Mouse (Mus musculus): ENCODE measurements at regions not wholly inside any gene's neighbourhood (a gene's known extent, or its start where the extent isn't known, plus 50 kb on each side); places are given as distances from the start of the nearest gene placed in this dataset.

GRCm38 (mm10) chr13:31477171-31477867, 78.6 kb upstream of the Foxq1 start:
- ATAC-seq (ENCODE audit: insufficient number of reproducible peaks, insufficient read depth, low FRiP score, low TSS enrichment, low read depth): no peak
- no peak overlapping the region for H3K4me2 ChIP-seq
- no peak overlapping the region for H3K9ac ChIP-seq
- no peaks in the 10 kb centered on the region for H3K27me3 ChIP-seq
- no peak overlapping the region for H3K4me3 ChIP-seq
- H3K36me3 ChIP-seq: no peaks in the 10 kb centered on the region
- H3K9me3 ChIP-seq: no peaks in the 10 kb centered on the region
- H3K4me1 ChIP-seq: no peaks in the 10 kb centered on the region
- 58% methylated on average over 1 of the region's 1 CpGs for WGBS
- no peak overlapping the region for H3K27ac ChIP-seq

- Histone ChIP-seq H3K27me3 (no peaks in the 10 kb centered on the region), H3K36me3 (no peaks in the 10 kb centered on the region), H3K27ac (no peak overlapping the region), H3K9ac (no peak overlapping the region), H3K9me3 (no peaks in the 10 kb centered on the region), H3K4me2 (no peak overlapping the region), H3K4me3 (no peak overlapping the region), H3K4me1 (no peaks in the 10 kb centered on the region)
- ATAC-seq (ENCODE audit: insufficient number of reproducible peaks, insufficient read depth, low FRiP score, low TSS enrichment, low read depth): no peak
- 78% methylated on average over 7 of the region's 7 CpGs for WGBS
Observed at GRCm38 (mm10) chr13:31481105-31481844, 74.7 kb upstream of the Foxq1 start.

- Histone ChIP-seq H3K4me2 (no peak overlapping the region), H3K27ac (no peak overlapping the region), H3K9me3 (no peaks in the 10 kb centered on the region), H3K27me3 (no peaks in the 10 kb centered on the region), H3K36me3 (no peaks in the 10 kb centered on the region), H3K4me3 (no peak overlapping the region), H3K4me1 (no peaks in the 10 kb centered on the region), H3K9ac (no peak overlapping the region)
- WGBS: 79% methylated on average over 3 of the region's 3 CpGs
- ATAC-seq (ENCODE audit: insufficient number of reproducible peaks, insufficient read depth, low FRiP score, low TSS enrichment, low read depth): no peak
Observed at GRCm38 (mm10) chr13:31486373-31486772, 69.6 kb upstream of the Foxq1 start.

- no peak overlapping the region for H3K9ac ChIP-seq
- no peaks in the 10 kb centered on the region for H3K36me3 ChIP-seq
- H3K9me3 ChIP-seq: no peaks in the 10 kb centered on the region
- no peaks in the 10 kb centered on the region for H3K27me3 ChIP-seq
- H3K4me3 ChIP-seq: no peak overlapping the region
- no peak overlapping the region for H3K27ac ChIP-seq
- no peaks in the 10 kb centered on the region for H3K4me1 ChIP-seq
- no peak overlapping the region for H3K4me2 ChIP-seq
- no peak for ATAC-seq (ENCODE audit: insufficient number of reproducible peaks, insufficient read depth, low FRiP score, low TSS enrichment, low read depth)
Observed at GRCm38 (mm10) chr13:31488186-31488585, 67.7 kb upstream of the Foxq1 start.

GRCm38 (mm10) chr13:31503191-31503590, 52.7 kb upstream of the Foxq1 start:
- H3K27ac ChIP-seq: no peak overlapping the region
- no peaks in the 10 kb centered on the region for H3K27me3 ChIP-seq
- no peak overlapping the region for H3K9ac ChIP-seq
- no peak overlapping the region for H3K4me3 ChIP-seq
- 84% methylated on average over 10 of the region's 10 CpGs for WGBS
- H3K4me2 ChIP-seq: no peak overlapping the region
- no peak for ATAC-seq (ENCODE audit: insufficient number of reproducible peaks, insufficient read depth, low FRiP score, low TSS enrichment, low read depth)
- no peaks in the 10 kb centered on the region for H3K36me3 ChIP-seq
- no peaks in the 10 kb centered on the region for H3K9me3 ChIP-seq
- no peaks in the 10 kb centered on the region for H3K4me1 ChIP-seq

- no peak overlapping the region for H3K4me3 ChIP-seq
- ATAC-seq (ENCODE audit: insufficient number of reproducible peaks, insufficient read depth, low FRiP score, low TSS enrichment, low read depth): no peak
- H3K9me3 ChIP-seq: no peaks in the 10 kb centered on the region
- WGBS: 75% methylated on average over 11 of the region's 11 CpGs
- no peaks in the 10 kb centered on the region for H3K36me3 ChIP-seq
- H3K9ac ChIP-seq: no peak overlapping the region
- H3K27me3 ChIP-seq: no peaks in the 10 kb centered on the region
- H3K27ac ChIP-seq: no peak overlapping the region
- no peak overlapping the region for H3K4me2 ChIP-seq
- H3K4me1 ChIP-seq: no peaks in the 10 kb centered on the region
Observed at GRCm38 (mm10) chr13:31503832-31504231, 52.1 kb upstream of the Foxq1 start.

GRCm38 (mm10) chr13:31504316-31504715, 51.6 kb upstream of the Foxq1 start:
- 78% methylated on average over 6 of the region's 7 CpGs for whole genome bisulfite sequencing
- H3K27ac ChIP-seq: no peak overlapping the region
- no peak overlapping the region for H3K4me3 ChIP-seq
- no peak overlapping the region for H3K4me2 ChIP-seq
- no peaks in the 10 kb centered on the region for H3K9me3 ChIP-seq
- H3K27me3 ChIP-seq: no peaks in the 10 kb centered on the region
- H3K36me3 ChIP-seq: no peaks in the 10 kb centered on the region
- no peaks in the 10 kb centered on the region for H3K4me1 ChIP-seq
- no peak overlapping the region for H3K9ac ChIP-seq
- ATAC-seq (ENCODE audit: insufficient number of reproducible peaks, insufficient read depth, low FRiP score, low TSS enrichment, low read depth): no peak

- Histone ChIP-seq H3K4me2 (no peak overlapping the region), H3K27ac (no peak overlapping the region), H3K9ac (no peak overlapping the region), H3K36me3 (no peaks in the 10 kb centered on the region), H3K4me1 (no peaks in the 10 kb centered on the region), H3K9me3 (no peaks in the 10 kb centered on the region), H3K4me3 (no peak overlapping the region), H3K27me3 (no peaks in the 10 kb centered on the region)
- 87% methylated on average over 10 of the region's 10 CpGs for WGBS
- ATAC-seq (ENCODE audit: insufficient number of reproducible peaks, insufficient read depth, low FRiP score, low TSS enrichment, low read depth): no peak
Observed at GRCm38 (mm10) chr13:31505386-31505785, 50.5 kb upstream of the Foxq1 start.

All from embryonic facial prominence, embryonic 13.5 days (tissue).